Mouse (Mus musculus): ENCODE measurements around the gene Parn. TPM values are rescaled to one million over a fixed set of nuclear protein-coding genes. Genes with fewer than 3 reads are reported as not detected.
A peak's percentile ranks its signal among the peaks of the same experiment; 100 is the strongest.
"Not testable (repeated sequence)": the region's sequence is repeated elsewhere in the genome, so short reads cannot be mapped to it uniquely, and the experiment has no call there.

The Parn gene
- polyA plus RNA-seq, 1 experiment, result 9.0 TPM

DNA sequence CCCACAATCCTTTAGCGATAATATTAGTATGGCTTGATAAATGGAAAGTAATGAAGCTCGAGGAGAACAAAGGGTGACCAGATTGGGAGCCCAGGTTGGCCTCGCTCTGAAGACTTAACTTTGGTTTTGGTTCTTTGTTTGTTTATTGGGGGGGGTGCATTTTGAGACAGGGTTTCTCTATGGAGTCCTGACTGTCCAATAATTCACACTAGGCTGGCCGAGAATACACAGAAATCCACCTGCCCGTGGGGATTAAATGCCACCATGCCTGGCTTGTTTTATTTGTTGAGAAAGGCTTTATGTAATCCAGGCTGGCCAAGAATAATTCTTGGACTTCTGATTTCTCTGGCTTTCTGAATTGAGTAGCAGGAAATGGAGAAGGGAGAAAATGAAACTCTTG lies 5.1 kb upstream of the Parn start:
- 74% methylated on average over 5 of the region's 5 CpGs for WGBS
- Histone ChIP-seq H3K4me1 (ENCODE audit: control insufficient read depth, insufficient read depth, low read length) (peaks cover 2% of the 10 kb centered on the region; the same call in 1 of the 2 replicates), H3K4me3 (replicated peaks; ENCODE audit: control insufficient read depth, low read depth, low read length) (no peak overlapping the region), H3K27ac (ENCODE audit: control insufficient read depth, insufficient read depth, low read depth, low read length, poor library complexity) (no peak overlapping the region)
- TF ChIP-seq POLR2A (IDR thresholded peaks at IDR 0.05; ENCODE audit: borderline replicate concordance, control insufficient read depth, low read depth, low read length), result no peak
- TF ChIP-seq CTCF (IDR thresholded peaks at IDR 0.05; ENCODE audit: control insufficient read depth, insufficient read depth, low read length), result no peak

DNA sequence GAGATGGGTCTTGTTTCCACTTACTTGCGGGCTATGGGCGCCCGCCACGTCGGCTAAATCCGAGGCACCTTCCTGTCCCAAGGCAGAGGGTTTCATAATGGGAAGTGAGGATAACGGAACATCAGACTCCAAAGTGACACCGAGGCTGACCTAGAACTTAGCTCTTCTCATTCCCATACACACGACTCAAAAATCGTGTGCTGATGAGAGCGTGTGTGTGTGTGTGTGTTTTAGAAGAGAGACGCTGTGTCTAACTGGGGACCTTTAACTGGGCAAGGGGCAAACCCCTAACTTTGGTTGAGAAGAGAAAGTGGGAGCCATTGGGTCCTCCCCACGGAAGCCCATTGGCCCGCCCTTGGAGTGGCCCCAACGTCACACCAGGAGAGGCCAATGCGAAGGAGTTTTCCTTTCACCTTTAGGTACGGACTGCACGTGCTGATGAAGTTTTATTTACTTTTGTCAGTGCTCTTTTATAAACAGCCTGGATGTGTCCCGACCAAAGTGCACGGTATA lies 4.5 kb upstream of the Parn start:
- Histone ChIP-seq H3K4me1 (ENCODE audit: control insufficient read depth, insufficient read depth, low read length) (peaks cover 2% of the 10 kb centered on the region; the same call in 1 of the 2 replicates), H3K4me3 (replicated peaks; ENCODE audit: control insufficient read depth, low read depth, low read length) (peak overlapping the region; percentile 99), H3K27ac (ENCODE audit: control insufficient read depth, insufficient read depth, low read depth, low read length, poor library complexity) (peak overlapping the region; percentile 93)
- TF ChIP-seq CTCF (IDR thresholded peaks at IDR 0.05; ENCODE audit: control insufficient read depth, insufficient read depth, low read length), result no peak
- no peak for TF ChIP-seq POLR2A (IDR thresholded peaks at IDR 0.05; ENCODE audit: borderline replicate concordance, control insufficient read depth, low read depth, low read length)
- WGBS, result under 1% methylated on average over 20 of the region's 20 CpGs

DNA sequence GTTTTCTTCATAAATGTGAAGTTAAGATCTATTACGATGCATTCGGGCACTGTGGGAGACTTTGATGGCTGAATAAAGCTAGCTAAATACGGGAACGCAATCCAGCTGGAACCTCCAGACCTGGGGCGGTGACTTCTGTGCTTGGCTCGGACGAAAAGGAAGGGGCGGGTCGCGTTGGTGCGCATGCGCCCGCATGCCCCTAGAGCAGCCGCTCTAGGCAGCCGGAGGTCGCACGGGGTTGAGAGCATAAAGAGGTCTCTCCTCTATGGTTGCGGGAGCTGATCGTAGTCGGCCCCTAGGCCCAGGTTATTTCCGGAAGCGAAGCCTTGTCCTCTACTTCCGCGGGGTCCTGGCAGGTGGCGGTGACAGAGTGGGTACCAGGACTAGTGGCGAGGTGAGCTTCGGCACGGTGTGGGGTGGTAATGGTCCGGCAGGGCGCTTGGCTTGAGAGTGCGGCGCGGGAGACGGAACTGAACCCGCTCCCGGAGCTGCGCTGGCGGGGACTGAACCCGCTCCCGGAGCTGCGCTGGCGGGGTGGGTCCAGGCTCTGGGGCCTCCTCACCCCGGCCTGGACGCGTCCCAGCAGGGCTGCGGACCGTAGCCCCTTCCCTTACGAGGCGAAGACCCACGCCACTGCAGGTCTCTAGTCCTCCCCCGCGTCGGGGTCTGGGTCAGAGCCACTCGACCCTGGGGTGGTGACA lies 3.9 kb upstream of the Parn start, which contains the start of the genes Bfar and 3110001I22Rik:
TSS of gene Bfar (plus strand) at position 174 of the 701 bp plus-strand sequence.
TSS of gene 3110001I22Rik (plus strand) at position 245 of the 701 bp plus-strand sequence.
- WGBS, result under 1% methylated on average over 54 of the region's 54 CpGs
- peak within 1 kb of the TSS; percentile 99 for H3K4me3 ChIP-seq (replicated peaks; ENCODE audit: control insufficient read depth, low read depth, low read length)
- TF ChIP-seq POLR2A (IDR thresholded peaks at IDR 0.05; ENCODE audit: borderline replicate concordance, control insufficient read depth, low read depth, low read length) (peak; percentile 80), CTCF (IDR thresholded peaks at IDR 0.05; ENCODE audit: control insufficient read depth, insufficient read depth, low read length) (peak; percentile 15; the same call in 1 of the 2 replicates)
- H3K4me1 ChIP-seq (ENCODE audit: control insufficient read depth, insufficient read depth, low read length), result peaks cover 2% of the 10 kb centered on the region; the same call in 1 of the 2 replicates
- peak within 1 kb of the TSS; percentile 93 for H3K27ac ChIP-seq (ENCODE audit: control insufficient read depth, insufficient read depth, low read depth, low read length, poor library complexity)

DNA sequence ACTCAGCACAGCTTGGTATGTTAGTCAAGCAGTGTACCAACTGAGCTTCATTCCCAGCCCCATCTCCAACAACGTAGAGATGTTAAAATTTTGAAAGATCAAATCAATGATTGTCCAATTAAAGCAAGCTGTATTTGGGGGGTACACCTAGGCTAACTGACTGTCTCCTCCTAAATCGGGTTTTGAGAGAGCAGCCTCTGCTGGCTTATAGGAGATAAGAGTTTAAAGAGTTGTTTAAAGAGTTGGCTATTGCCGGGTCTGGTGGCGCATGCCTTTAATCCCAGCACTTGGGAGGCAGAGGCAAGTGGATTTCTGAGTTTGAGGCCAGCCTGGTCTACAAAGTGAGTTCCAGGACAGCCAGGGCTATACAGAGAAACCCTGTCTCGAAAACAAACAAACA lies 2.9 kb upstream of the Parn start:
- WGBS, result 58% methylated on average over 5 of the region's 5 CpGs
- not testable (repeated sequence) for H3K27ac ChIP-seq (ENCODE audit: control insufficient read depth, insufficient read depth, low read depth, low read length, poor library complexity); H3K4me1 ChIP-seq (ENCODE audit: control insufficient read depth, insufficient read depth, low read length); H3K4me3 ChIP-seq (replicated peaks; ENCODE audit: control insufficient read depth, low read depth, low read length)

GRCm38 (mm10) chr16:13669282-13669681 lies 1.3 kb upstream of the Parn start:
- no peak overlapping the region for H3K4me3 ChIP-seq (replicated peaks; ENCODE audit: control insufficient read depth, low read depth, low read length)
- WGBS, result 96% methylated on average over 1 of the region's 1 CpGs
- H3K4me1 ChIP-seq (ENCODE audit: control insufficient read depth, insufficient read depth, low read length), result peaks cover 2% of the 10 kb centered on the region; the same call in 1 of the 2 replicates
- H3K27ac ChIP-seq (ENCODE audit: control insufficient read depth, insufficient read depth, low read depth, low read length, poor library complexity), result no peak overlapping the region
- no peak for TF ChIP-seq CTCF (IDR thresholded peaks at IDR 0.05; ENCODE audit: control insufficient read depth, insufficient read depth, low read length)

- no peak overlapping the region for H3K4me3 ChIP-seq (replicated peaks; ENCODE audit: control insufficient read depth, low read depth, low read length)
These were observed 585 bp upstream of the Parn start for GRCm38 (mm10) chr16:13668402-13669108.

GRCm38 (mm10) chr16:13660736-13661135 lies 7.2 kb downstream of the Parn start:
- Histone ChIP-seq H3K4me1 (ENCODE audit: control insufficient read depth, insufficient read depth, low read length) (no peaks in the 10 kb centered on the region; the same call in 1 of the 2 replicates), H3K27ac (ENCODE audit: control insufficient read depth, insufficient read depth, low read depth, low read length, poor library complexity) (no peak overlapping the region), H3K4me3 (replicated peaks; ENCODE audit: control insufficient read depth, low read depth, low read length) (no peak overlapping the region)
- WGBS, result 88% methylated on average over 9 of the region's 9 CpGs
- TF ChIP-seq POLR2A (IDR thresholded peaks at IDR 0.05; ENCODE audit: borderline replicate concordance, control insufficient read depth, low read depth, low read length) (no peak), CTCF (IDR thresholded peaks at IDR 0.05; ENCODE audit: control insufficient read depth, insufficient read depth, low read length) (no peak)

More at GRCm38 (mm10) chr16:13668402-13669108, 585 bp upstream of the Parn start:
- TF ChIP-seq CTCF (IDR thresholded peaks at IDR 0.05; ENCODE audit: control insufficient read depth, insufficient read depth, low read length) (no peak), POLR2A (IDR thresholded peaks at IDR 0.05; ENCODE audit: borderline replicate concordance, control insufficient read depth, low read depth, low read length) (no peak)
- WGBS, result 73% methylated on average over 10 of the region's 10 CpGs
- Histone ChIP-seq H3K4me1 (ENCODE audit: control insufficient read depth, insufficient read depth, low read length) (peaks cover 2% of the 10 kb centered on the region; the same call in 1 of the 2 replicates), H3K27ac (ENCODE audit: control insufficient read depth, insufficient read depth, low read depth, low read length, poor library complexity) (no peak overlapping the region)

GRCm38 (mm10) chr16:13658886-13659285 lies 9.1 kb downstream of the Parn start:
- H3K4me1 ChIP-seq (ENCODE audit: control insufficient read depth, insufficient read depth, low read length), result no peaks in the 10 kb centered on the region; the same call in 1 of the 2 replicates
- H3K27ac ChIP-seq (ENCODE audit: control insufficient read depth, insufficient read depth, low read depth, low read length, poor library complexity), result no peak overlapping the region
- 93% methylated on average over 3 of the region's 3 CpGs for WGBS
- no peak overlapping the region for H3K4me3 ChIP-seq (replicated peaks; ENCODE audit: control insufficient read depth, low read depth, low read length)
- no peak for TF ChIP-seq CTCF (IDR thresholded peaks at IDR 0.05; ENCODE audit: control insufficient read depth, insufficient read depth, low read length)
- no peak for TF ChIP-seq POLR2A (IDR thresholded peaks at IDR 0.05; ENCODE audit: borderline replicate concordance, control insufficient read depth, low read depth, low read length)
